Mouse (Mus musculus) urinary bladder, postnatal 14 days (tissue): ENCODE data around the gene Pip5k1a.
"Not testable (repeated sequence)": the region's sequence is repeated elsewhere in the genome, so short reads cannot be mapped to it uniquely, and the experiment has no call there.

Experiments used
- DNase-seq: peaks from one replicate; pipeline ENCODE4 v3.0.0; 2021; ENCODE audit warnings: low spot score

Pip5k1a gene

GRCm38 (mm10) chr3:95042166-95042837 lies 64.4 kb downstream of the Pip5k1a start, which contains the start of gene Psmd4:
TSS of gene Psmd4 (minus strand) at chr3:95042614.
- peak; percentile 98 for DNase-seq

- no peak for DNase-seq
Measured at GRCm38 (mm10) chr3:95041625-95042024, 65.1 kb downstream of the Pip5k1a start.

GRCm38 (mm10) chr3:95029953-95030352 lies 76.8 kb downstream of the Pip5k1a start:
- no peak for DNase-seq

- DNase-seq = not testable (repeated sequence)
Measured at GRCm38 (mm10) chr3:95029291-95029827, 77.4 kb downstream of the Pip5k1a start.

- no peak for DNase-seq
Measured at GRCm38 (mm10) chr3:95028603-95029002, 78.1 kb downstream of the Pip5k1a start.

- no peak for DNase-seq
Measured at GRCm38 (mm10) chr3:95027701-95028100, 79.0 kb downstream of the Pip5k1a start.

- no peak for DNase-seq
Measured at GRCm38 (mm10) chr3:95027057-95027645, 79.6 kb downstream of the Pip5k1a start.

- DNase-seq = no peak
Measured at GRCm38 (mm10) chr3:95025202-95025601, 81.5 kb downstream of the Pip5k1a start.

GRCm38 (mm10) chr3:95024551-95024950 lies 82.2 kb downstream of the Pip5k1a start:
- DNase-seq = no peak

GRCm38 (mm10) chr3:95020956-95021355 lies 85.8 kb downstream of the Pip5k1a start:
- DNase-seq = not testable (repeated sequence)

- no peak for DNase-seq
Measured at GRCm38 (mm10) chr3:95018741-95019140, 88.0 kb downstream of the Pip5k1a start.

GRCm38 (mm10) chr3:95016532-95017056 lies 90.1 kb downstream of the Pip5k1a start:
- no peak for DNase-seq

GRCm38 (mm10) chr3:95015891-95016531 lies 90.7 kb downstream of the Pip5k1a start:
- peak; percentile 95 for DNase-seq

- DNase-seq = peak; percentile 100
Measured at GRCm38 (mm10) chr3:95015337-95015872, 91.3 kb downstream of the Pip5k1a start, which contains the start of gene Zfp687. TSS of gene Zfp687 (minus strand) at chr3:95015448.

- peak; percentile 57 for DNase-seq
Measured at GRCm38 (mm10) chr3:95014428-95015151, 92.1 kb downstream of the Pip5k1a start.

GRCm38 (mm10) chr3:95013699-95014427 lies 92.9 kb downstream of the Pip5k1a start:
- DNase-seq = no peak

- no peak for DNase-seq
Measured at GRCm38 (mm10) chr3:95012982-95013381, 93.7 kb downstream of the Pip5k1a start.

GRCm38 (mm10) chr3:95010396-95010795 lies 96.3 kb downstream of the Pip5k1a start:
- no peak for DNase-seq
